Comparison of ENCODE assay signal across 8 mouse cellular contexts in genomic region chr11:4984249-4984648, GRCm38 (mm10). TPM values are rescaled to one million over a fixed set of nuclear protein-coding genes. Genes with fewer than 3 reads are reported as not detected.
DNase-seq lines count a peak whose midpoint lies in the region; ATAC-seq and TF ChIP-seq lines count a peak whose summit lies in the region.

No protein-coding gene starts in this region.

- no peak overlapping the region for H3K27ac ChIP-seq in kidney, postnatal 0 days
- no peak overlapping the region for H3K27ac ChIP-seq in midbrain, embryonic 13.5 days

- DNase-seq in left cerebral cortex, postnatal 14 days (ENCODE audit: low spot score in 2 of 2) = peak; percentile 44 to 64
- no peak for DNase-seq in left cerebral cortex, postnatal 4 days
- DNase-seq in R1 (ENCODE audit: low read depth, low spot score) = peak; percentile 64
- peak; percentile 82 for DNase-seq in kidney, postnatal 0 days (ENCODE audit: low spot score)
- DNase-seq in urinary bladder, adult 2 months (ENCODE audit: low spot score) = no peak

- no peaks in the 10 kb centered on the region for H3K9me3 ChIP-seq in kidney, postnatal 0 days (replicated peaks; ENCODE audit: low read length)
- no peaks in the 10 kb centered on the region for H3K9me3 ChIP-seq in midbrain, embryonic 13.5 days

- no peak overlapping the region for H3K9ac ChIP-seq in kidney, postnatal 0 days (ENCODE audit: low read depth, low read length)
- H3K9ac ChIP-seq in midbrain, embryonic 13.5 days (replicated peaks) = peak overlapping the region; percentile 39; the same call in 1 of the 2 replicates

- no peak overlapping the region for H3K4me2 ChIP-seq in kidney, postnatal 0 days (ENCODE audit: low read length)
- H3K4me2 ChIP-seq in midbrain, embryonic 13.5 days (replicated peaks) = peak overlapping the region; percentile 29

- H3K4me1 ChIP-seq in kidney, postnatal 0 days (replicated peaks; ENCODE audit: insufficient read depth, low read length) = peaks cover 8% of the 10 kb centered on the region
- peaks cover 18% of the 10 kb centered on the region for H3K4me1 ChIP-seq in midbrain, embryonic 13.5 days (replicated peaks)

- ATAC-seq in erythroid progenitor cell, adult 5-6 weeks (replicated peaks; ENCODE audit: low FRiP score, poor library complexity, severe bottlenecking) = 0 out of 2 replicates have a peak, but pooled peaks have one; percentile 57
- no peak for ATAC-seq in kidney, postnatal 0 days (replicated peaks; ENCODE audit: low FRiP score, low read depth)
- no peak for ATAC-seq in midbrain, embryonic 13.5 days
- no peak for ATAC-seq in activated CD4-positive, CD25-positive, alpha-beta regulatory T cell, adult 4 months

- peaks cover 2% of the 10 kb centered on the region; the same call in 1 of the 2 replicates for H3K36me3 ChIP-seq in kidney, postnatal 0 days (ENCODE audit: insufficient read depth, low read length)
- H3K36me3 ChIP-seq in midbrain, embryonic 13.5 days = no peaks in the 10 kb centered on the region

- TF ChIP-seq CTCF in kidney, postnatal 0 days (IDR thresholded peaks at IDR 0.05; ENCODE audit: low read depth) = peak; percentile 81

- WGBS in kidney, postnatal 0 days = 4% methylated on average over 5 of the region's 5 CpGs
- 3% methylated on average over 5 of the region's 5 CpGs for WGBS in midbrain, embryonic 13.5 days

- no peaks in the 10 kb centered on the region for H3K27me3 ChIP-seq in kidney, postnatal 0 days (ENCODE audit: insufficient read depth, low read length)
- 0 out of 2 replicates have a peak, but pooled peaks cover 2% of the 10 kb centered on the region for H3K27me3 ChIP-seq in midbrain, embryonic 13.5 days

- H3K4me3 ChIP-seq in kidney, postnatal 0 days (replicated peaks; ENCODE audit: low read depth, low read length) = no peak overlapping the region
- no peak overlapping the region for H3K4me3 ChIP-seq in midbrain, embryonic 13.5 days (replicated peaks)

- intact Hi-C loops in left cerebral cortex, postnatal 14 days (cut with DNase I) = no loop called here
- intact Hi-C loops in left cerebral cortex, postnatal 4 days (cut with DNase I) = loop anchor here (5.0 kb wide), 1 partner anchor 67 kb away; no protein-coding TSS in a partner anchor

RNA-seq across cellular contexts. Expression of gene Ap1b1, which starts 2.4 kb away (rescaled TPM):
- 100 to 1,000 TPM; 138 to 142 TPM for total RNA-seq in left cerebral cortex, postnatal 14 days (2021)
- total RNA-seq in left cerebral cortex, postnatal 4 days (2021) = 100 to 1,000 TPM; 110 to 115 TPM
- 42.8 and 126 TPM in 2 replicates for total RNA-seq in erythroid progenitor cell, adult 5-6 weeks (2015; ENCODE audit: low replicate concordance)
- total RNA-seq in erythroid progenitor cell, adult 5-6 weeks (2017; ENCODE audit: low replicate concordance) = 91.6 and 103 TPM in 2 replicates
- 54.5 and 61.6 TPM in 2 replicates for polyA plus RNA-seq in kidney, postnatal 0 days (2015; fragmentation: Nextera tagmentation; extraction: Ambion mirVana)
- polyA plus RNA-seq in midbrain, embryonic 13.5 days (2015; fragmentation: Nextera tagmentation; extraction: Ambion mirVana) = 87.2 and 93.9 TPM in 2 replicates
- polyA plus RNA-seq in activated CD4-positive, CD25-positive, alpha-beta regulatory T cell, adult 4 months (2017; shearing (Covaris generic)) = 10 to 100 TPM; 51.9 to 60.4 TPM
- polyA plus RNA-seq in urinary bladder, adult 2 months (2012; rRNA removed) = 61.9 and 63.1 TPM in 2 replicates

RNA-seq across cellular contexts. Expression of gene Nefh, which starts 36.4 kb away (rescaled TPM):
- total RNA-seq in left cerebral cortex, postnatal 14 days (2021) = 10 to 100 TPM; 35.5 to 38.2 TPM
- 1 to 10 TPM; 3.2 to 4.8 TPM for total RNA-seq in left cerebral cortex, postnatal 4 days (2021)
- total RNA-seq in erythroid progenitor cell, adult 5-6 weeks (2015; ENCODE audit: low replicate concordance) = not detected in 2 replicates
- 0.39 and 0.98 TPM in 2 replicates for total RNA-seq in erythroid progenitor cell, adult 5-6 weeks (2017; ENCODE audit: low replicate concordance)
- polyA plus RNA-seq in kidney, postnatal 0 days (2015; fragmentation: Nextera tagmentation; extraction: Ambion mirVana) = 0.08 and 0.11 TPM in 2 replicates
- 1.2 TPM in 2 replicates for polyA plus RNA-seq in midbrain, embryonic 13.5 days (2015; fragmentation: Nextera tagmentation; extraction: Ambion mirVana)
- 1 to 10 TPM; 6.5 to 9.2 TPM for polyA plus RNA-seq in activated CD4-positive, CD25-positive, alpha-beta regulatory T cell, adult 4 months (2017; shearing (Covaris generic))
- polyA plus RNA-seq in urinary bladder, adult 2 months (2012; rRNA removed) = 0.26 and 0.40 TPM in 2 replicates

Comparison
In these comparisons a context has a peak if more than half of its experiments do, and no peak if none do; other contexts are left out.
1. DNase-seq: peak in left cerebral cortex, postnatal 14 days (2 of 2), R1 (single experiment) and kidney, postnatal 0 days (single experiment); none in left cerebral cortex, postnatal 4 days (single experiment) and urinary bladder, adult 2 months (single experiment).